Mouse (Mus musculus): ENCODE measurements around the gene Mapk14. TPM values are rescaled to one million over a fixed set of nuclear protein-coding genes. Genes with fewer than 3 reads are reported as not detected.
"Not testable (repeated sequence)": the region's sequence is repeated elsewhere in the genome, so short reads cannot be mapped to it uniquely, and the experiment has no call there.

Mapk14 gene
- total RNA-seq, 2 experiments from 2014 or later = 53.7 to 63.1 TPM

DNA sequence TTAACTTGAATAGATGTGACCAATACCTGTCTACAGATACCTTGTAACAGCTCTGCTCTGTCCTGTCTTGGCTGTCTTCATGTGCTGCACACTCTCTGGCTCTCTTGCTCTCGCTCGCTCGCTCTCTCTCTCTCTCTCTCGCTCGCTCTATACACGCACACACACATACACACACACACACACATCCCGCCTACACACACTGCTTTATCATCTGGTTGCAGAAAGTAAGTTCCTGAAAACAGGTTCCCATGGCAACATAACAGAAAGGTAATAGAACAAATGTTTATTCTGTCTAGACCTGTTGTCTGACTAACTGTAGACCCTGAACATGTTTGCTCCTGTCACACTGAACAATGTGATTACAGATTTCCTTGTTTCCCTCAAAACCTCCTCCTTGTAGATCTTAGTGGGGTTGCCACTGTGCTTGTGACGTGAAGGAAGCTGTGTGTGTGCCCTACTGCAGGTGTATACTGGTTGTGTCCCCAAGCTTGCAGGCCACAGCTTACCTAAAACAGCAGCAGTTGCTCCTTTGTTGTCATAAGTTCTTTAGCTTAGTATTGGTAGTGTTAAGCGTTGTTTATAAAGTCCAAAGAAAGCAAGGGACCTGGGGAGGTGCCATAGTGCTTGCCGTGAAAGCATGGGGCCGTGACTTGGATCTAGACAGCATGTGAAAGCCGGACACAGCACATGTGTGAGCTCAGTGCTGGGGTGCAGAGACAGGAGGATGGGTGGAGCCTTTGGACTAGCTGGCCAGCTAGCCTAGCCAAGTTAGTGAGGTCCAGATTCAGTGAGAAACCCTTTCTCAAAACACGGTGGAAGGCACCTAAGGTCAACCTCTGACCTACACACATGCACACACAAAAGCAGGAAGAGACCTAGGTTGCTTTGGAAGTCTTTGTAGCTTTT lies 6.4 kb downstream of the Mapk14 start:
- no peak for ATAC-seq (replicated peaks; ENCODE audit: low FRiP score, poor library complexity, severe bottlenecking)

- ATAC-seq (replicated peaks; ENCODE audit: low FRiP score, poor library complexity, severe bottlenecking) = no peak
Observed at GRCm38 (mm10) chr17:28698245-28698644, 7.1 kb downstream of the Mapk14 start.

DNA sequence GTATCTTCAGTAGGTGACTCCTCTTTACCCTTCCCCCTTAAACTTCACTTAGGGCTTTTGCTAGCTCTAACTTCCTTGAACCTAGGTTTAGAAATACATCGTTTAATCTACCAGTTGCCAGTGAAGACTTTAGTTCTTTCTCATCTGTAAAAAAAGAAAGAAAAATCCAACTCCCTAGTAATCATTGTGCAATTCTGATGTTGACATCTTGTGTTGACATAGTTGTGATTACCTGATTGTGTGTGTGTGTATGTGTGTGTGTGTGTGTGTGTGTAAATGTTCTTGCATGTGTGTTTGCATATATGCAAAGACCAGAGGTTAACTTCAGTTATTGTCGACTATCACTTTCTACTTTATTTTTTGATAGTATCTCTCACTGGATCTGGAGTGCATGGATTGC lies 7.5 kb downstream of the Mapk14 start:
- ATAC-seq (replicated peaks; ENCODE audit: low FRiP score, poor library complexity, severe bottlenecking) = no peak

DNA sequence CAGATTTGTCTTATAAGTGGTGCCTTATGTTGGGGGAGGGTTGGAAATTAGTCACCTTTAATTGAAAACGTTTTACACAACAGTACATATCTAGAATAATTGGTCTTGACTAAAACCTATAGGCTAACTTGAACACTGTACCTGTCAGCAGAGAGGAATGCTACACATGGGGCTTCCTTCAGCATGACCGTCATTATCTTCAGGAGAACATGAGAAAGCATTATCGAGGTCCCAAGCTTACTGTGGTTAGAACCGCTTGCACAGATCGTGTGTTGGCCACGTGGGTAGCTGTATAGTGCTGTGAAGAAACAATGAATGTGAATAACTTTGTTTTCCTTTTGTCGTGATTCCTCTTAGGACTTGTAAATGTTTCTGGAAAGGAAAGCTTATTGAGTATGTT lies 8.7 kb downstream of the Mapk14 start:
- no peak for ATAC-seq (replicated peaks; ENCODE audit: low FRiP score, poor library complexity, severe bottlenecking)

DNA sequence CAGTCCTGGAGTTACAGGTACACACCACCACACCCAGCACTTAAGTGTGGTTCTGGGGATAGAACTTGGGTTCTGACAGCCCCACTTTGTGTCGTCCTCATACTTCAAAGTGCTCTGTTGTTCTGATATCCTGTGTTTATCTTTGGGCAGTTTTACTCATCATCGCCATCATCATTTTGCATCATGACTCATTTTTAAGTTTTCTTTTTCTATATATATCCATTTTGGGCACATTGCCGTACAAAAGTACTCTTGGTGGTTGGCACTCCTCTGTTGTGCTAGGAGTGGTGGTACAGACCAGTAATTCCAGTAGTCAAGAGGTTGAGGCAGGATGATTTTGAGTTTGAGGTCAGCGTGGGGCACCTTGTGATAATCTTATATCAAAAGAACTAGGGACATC lies 10.0 kb downstream of the Mapk14 start:
- no peak for ATAC-seq (replicated peaks; ENCODE audit: low FRiP score, poor library complexity, severe bottlenecking)

DNA sequence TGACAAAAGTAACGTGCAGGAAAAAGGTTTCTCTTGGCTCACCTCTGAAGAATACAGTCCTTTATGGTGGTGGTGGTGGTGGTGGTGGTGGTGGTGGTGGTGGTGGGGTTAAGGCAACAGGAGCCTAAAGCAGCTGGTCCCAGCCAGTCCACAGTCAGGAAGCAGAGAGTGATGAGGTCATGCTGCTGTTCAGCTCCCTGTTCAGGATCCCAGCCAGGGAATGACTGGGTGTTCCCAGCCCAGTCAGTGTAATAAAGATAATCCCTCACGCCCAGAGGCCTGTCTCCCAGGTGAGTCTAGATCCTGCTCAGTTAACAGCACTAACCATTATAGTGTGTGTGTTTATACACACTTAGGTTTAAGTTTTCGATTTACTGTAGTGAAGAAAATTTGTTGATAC lies 10.6 kb downstream of the Mapk14 start:
- ATAC-seq (replicated peaks; ENCODE audit: low FRiP score, poor library complexity, severe bottlenecking) = no peak

GRCm38 (mm10) chr17:28702646-28703045 lies 11.5 kb downstream of the Mapk14 start:
- no peak for ATAC-seq (replicated peaks; ENCODE audit: low FRiP score, poor library complexity, severe bottlenecking)

DNA sequence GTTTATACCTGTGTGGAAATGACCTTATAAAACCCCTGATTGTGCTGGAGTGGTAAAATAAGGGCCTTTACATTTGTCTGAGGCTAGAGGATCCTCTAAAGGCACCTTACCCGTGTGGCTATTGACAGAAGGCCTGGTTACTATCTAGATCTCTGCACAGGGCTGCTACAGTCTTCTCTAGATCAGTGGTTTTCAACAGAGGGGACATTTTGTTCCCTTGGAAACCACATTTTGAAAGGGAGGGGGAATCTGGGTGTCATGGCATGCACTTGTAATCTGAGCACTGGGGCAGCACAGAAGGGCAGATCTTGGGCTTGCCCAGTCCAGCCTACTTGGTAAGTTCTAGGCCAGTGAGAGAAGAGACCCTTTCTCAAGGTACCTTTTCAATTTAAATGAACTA lies 15.6 kb downstream of the Mapk14 start:
- no peak for ATAC-seq (replicated peaks; ENCODE audit: low FRiP score, poor library complexity, severe bottlenecking)

- no peak for ATAC-seq (replicated peaks; ENCODE audit: low FRiP score, poor library complexity, severe bottlenecking)
Observed at GRCm38 (mm10) chr17:28707136-28707627, 16.1 kb downstream of the Mapk14 start.

DNA sequence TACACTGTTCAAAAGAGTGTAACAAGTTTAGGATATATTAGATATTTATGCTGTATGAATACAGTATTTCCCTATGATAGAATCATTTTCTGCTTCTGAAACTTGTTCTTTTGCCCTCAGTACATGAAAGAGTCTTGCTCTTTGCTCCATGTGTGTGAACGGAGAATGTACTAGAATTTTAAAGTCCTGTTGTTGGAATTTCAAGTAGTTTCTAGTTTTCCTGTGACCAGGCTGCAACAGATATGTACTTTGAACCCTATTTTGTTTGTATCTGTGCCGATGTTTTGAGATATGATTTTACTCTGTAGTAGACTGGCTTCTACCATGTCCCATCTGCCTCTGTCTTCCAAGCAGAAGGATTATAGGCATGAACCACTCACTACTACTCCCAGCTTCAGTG lies 16.7 kb downstream of the Mapk14 start:
- no peak for ATAC-seq (replicated peaks; ENCODE audit: low FRiP score, poor library complexity, severe bottlenecking)

- no peak for ATAC-seq (replicated peaks; ENCODE audit: low FRiP score, poor library complexity, severe bottlenecking)
Observed at GRCm38 (mm10) chr17:28708989-28709388, 17.9 kb downstream of the Mapk14 start.

DNA sequence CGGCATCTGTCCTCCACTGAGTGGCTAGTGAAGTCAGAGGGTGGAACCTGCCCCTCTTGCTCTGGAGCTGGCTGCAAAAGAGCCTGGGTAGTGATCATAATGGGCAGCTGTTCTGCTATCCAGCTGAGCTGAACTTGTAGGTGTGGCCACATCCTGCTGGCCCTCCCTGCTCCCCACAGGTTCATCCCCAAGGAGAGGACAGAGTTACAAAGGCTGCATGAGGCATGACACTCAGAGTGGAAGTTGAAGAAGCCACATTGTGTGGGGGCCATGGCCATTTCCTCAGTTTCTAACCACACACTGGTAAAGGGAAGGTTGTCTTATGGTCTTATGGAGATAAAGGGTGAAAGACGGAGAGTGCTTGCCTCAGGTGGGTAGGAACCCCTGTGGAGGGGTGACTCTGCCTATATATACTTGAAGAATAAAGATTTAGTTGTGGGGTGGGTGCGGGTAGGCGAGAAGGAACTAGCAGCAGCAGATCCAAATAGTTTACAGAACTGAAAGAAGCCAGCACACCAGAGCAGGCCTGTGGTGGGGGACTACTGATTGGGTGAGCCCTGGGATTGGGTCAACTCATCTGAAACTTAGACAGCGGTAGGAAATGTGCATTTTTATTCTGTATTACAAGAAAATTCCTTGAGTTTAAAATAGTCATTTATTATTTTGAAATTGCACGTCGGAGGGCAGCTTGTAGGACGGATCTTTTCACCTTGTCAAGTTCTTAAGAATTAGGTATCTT lies 18.6 kb downstream of the Mapk14 start:
- peak; percentile 31; the same call in 1 of the 2 replicates for ATAC-seq (replicated peaks; ENCODE audit: low FRiP score, poor library complexity, severe bottlenecking)

DNA sequence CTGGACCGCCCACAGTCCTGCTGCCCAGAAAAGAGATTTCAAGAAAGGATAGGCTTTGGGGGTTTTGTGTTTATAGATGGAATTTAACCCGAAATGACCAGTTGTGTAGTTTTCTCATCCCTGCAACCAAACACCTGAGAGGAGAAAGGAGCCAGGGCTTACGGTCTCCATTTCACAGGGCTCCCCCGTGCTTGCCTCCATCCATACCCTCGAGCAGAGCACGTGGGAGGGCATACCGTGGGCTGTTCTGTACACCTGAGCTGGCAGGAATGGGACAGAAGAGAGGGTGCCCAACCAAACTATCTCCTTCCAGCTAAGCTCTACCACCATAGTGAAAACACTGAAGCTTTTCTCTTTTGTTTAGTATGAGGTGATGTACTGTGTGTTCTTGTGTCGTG lies 19.2 kb downstream of the Mapk14 start:
- no peak for ATAC-seq (replicated peaks; ENCODE audit: low FRiP score, poor library complexity, severe bottlenecking)

DNA sequence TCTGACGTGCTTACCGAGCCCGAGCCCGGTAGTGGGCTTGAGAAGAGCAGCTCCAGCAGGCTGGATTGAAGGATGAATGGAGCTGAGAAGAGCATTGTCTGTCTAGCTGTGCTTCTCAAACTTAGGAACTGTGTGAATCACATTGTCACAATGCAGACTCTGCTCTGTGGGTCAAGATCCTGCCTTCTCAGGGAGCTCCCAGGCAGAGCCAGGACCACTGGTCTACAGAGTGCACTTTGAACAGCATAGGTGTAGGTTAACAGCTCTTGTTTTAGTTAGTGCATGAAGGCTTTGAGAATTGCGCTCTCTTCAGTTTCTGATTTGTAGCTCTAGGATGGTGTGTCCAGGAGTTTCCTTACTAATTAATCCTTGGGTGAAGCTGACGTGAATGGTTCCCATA lies 20.1 kb downstream of the Mapk14 start:
- ATAC-seq (replicated peaks; ENCODE audit: low FRiP score, poor library complexity, severe bottlenecking) = no peak

GRCm38 (mm10) chr17:28712305-28712704 lies 21.2 kb downstream of the Mapk14 start:
- ATAC-seq (replicated peaks; ENCODE audit: low FRiP score, poor library complexity, severe bottlenecking) = no peak

DNA sequence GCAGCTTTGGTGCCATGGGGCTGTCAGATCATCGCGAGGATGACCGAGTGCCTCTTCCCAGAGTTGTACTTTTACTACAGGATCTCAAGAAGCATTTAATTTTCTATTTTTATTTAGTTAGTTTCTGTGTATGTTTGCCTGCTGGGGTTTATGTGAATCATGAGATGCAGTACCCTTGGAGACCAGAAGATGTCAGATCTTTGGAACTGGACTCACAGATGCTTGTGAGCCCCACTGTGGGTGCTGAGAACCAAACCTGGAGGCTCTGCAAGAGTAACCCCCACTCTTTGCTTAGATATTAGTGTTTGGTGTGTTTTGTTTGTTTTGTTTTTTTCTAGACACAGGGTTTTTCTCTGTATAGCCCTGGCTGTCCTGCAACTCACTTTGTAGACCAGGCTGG lies 22.9 kb downstream of the Mapk14 start:
- no peak for ATAC-seq (replicated peaks; ENCODE audit: low FRiP score, poor library complexity, severe bottlenecking)

DNA sequence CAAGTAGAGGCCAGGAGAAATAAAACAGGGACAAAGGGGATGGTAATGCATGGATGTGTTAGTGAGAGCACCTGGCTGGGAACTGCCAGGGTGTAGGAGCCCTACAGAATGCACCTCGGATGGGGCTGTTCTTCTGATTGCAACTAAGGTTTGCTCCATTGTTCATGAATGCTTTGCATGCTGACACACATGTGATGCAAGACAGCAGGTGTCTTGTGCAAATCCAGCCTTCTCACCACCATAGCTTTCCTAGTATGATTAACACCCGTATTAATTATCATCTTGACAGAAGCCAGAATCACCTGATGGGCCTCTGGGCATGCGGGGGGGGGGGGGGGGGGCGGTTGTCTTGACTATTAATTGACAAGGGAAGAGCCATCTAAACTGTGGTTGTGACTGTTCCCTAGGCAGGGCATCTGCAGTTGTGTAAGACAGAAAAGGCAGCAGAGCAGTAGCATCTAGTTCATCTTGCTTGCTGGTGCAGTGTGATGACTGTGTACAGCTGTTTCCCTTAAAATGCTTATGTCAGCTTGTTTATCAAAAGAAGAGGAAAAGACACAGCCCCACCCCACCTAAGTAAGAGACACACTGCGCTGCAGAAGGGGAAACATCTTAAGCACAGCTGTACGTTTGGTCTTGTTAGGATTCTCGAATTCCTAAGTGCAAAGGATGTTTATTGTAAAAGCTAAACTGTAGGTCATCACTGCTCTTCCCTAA lies 24.9 kb downstream of the Mapk14 start:
- no peak for ATAC-seq (replicated peaks; ENCODE audit: low FRiP score, poor library complexity, severe bottlenecking)

- no peak for ATAC-seq (replicated peaks; ENCODE audit: low FRiP score, poor library complexity, severe bottlenecking)
Observed at GRCm38 (mm10) chr17:28717535-28717934, 26.4 kb downstream of the Mapk14 start.

DNA sequence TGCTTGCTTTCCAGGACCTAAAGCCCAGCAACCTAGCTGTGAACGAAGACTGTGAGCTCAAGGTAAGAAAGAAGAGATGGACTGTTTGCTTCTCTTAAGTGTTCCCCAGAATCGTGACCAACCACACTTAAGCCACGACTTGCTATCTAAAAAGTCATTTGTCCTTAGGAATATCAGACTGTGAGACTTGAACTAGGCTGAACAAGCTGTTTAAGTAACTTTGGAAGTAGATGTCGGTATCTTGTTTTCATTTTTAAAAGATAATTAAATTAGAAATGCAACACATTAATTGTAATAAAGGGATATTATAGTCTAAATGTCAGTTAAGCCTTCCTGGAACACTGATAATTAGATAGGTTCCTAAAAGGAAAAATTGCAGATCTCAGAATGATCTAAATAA lies 34.7 kb downstream of the Mapk14 start, which contains the start of gene AC170998.1:
TSS of gene AC170998.1 (plus strand) at position 301 of the 400 bp plus-strand sequence.
- no peak for ATAC-seq (replicated peaks; ENCODE audit: low FRiP score, poor library complexity, severe bottlenecking)

GRCm38 (mm10) chr17:28727511-28727910 lies 36.4 kb downstream of the Mapk14 start:
- ATAC-seq (replicated peaks; ENCODE audit: low FRiP score, poor library complexity, severe bottlenecking) = not testable (repeated sequence)

Data from erythroid progenitor cell, adult 5-6 weeks (primary cell).